Mouse (Mus musculus) B cell, adult 67 days (primary cell): ENCODE data around the gene Dpp7. TPM values are rescaled to one million over a fixed set of nuclear protein-coding genes. Genes with fewer than 3 reads are reported as not detected.

Source experiments
- total RNA-seq, 2 experiments: library from RNA; stranded (reverse); gene quantifications; 4 replicates each; pipeline ENCODE4 v1.2.4; 2023

Gene Dpp7
- 10 to 100 TPM; 36.0 to 36.9 TPM for total RNA-seq

GRCm38 (mm10) chr2:25356208-25357079 lies at the start of gene Dpp7:
TSS of gene Dpp7 (minus strand) at chr2:25356359.

GRCm38 (mm10) chr2:25399051-25399450 lies 42.9 kb upstream of the Dpp7 start, which contains the start of gene Npdc1:
TSS of gene Npdc1 (plus strand) at chr2:25399351.

GRCm38 (mm10) chr2:25395721-25396596 lies 39.8 kb upstream of the Dpp7 start, which contains the start of gene Entpd2:
TSS of gene Entpd2 (plus strand) at chr2:25395874.

GRCm38 (mm10) chr2:25371764-25372643 lies 15.8 kb upstream of the Dpp7 start, which contains the start of gene Sapcd2:
TSS of gene Sapcd2 (plus strand) at chr2:25372321.

GRCm38 (mm10) chr2:25365091-25365761 lies 9.1 kb upstream of the Dpp7 start, which contains the start of gene Uap1l1:
TSS of gene Uap1l1 (minus strand) at chr2:25365682.

GRCm38 (mm10) chr2:25332286-25333160 lies 23.6 kb downstream of the Dpp7 start, which contains the start of gene Man1b1:
TSS of gene Man1b1 (plus strand) at chr2:25332338.

GRCm38 (mm10) chr2:25318971-25319773 lies 37.0 kb downstream of the Dpp7 start, which contains the start of gene Grin1:
TSS of gene Grin1 (minus strand) at chr2:25319187.

Other genes starting within 250 kb of the Dpp7 start
- 1 to 10 TPM; 3.7 to 4.2 TPM for gene Nrarp, start 175.6 kb downstream of the Dpp7 start, total RNA-seq
- 10 to 100 TPM; 36.4 to 59.0 TPM for gene Tor4a, start 159.5 kb downstream of the Dpp7 start, total RNA-seq
- 10 to 100 TPM; 96.3 to 98.1 TPM for gene Nelfb, start 144.9 kb downstream of the Dpp7 start, total RNA-seq
- not detected for gene Stpg3, start 141.7 kb downstream of the Dpp7 start, total RNA-seq
- gene Fam166a, start 137.6 kb downstream of the Dpp7 start, total RNA-seq: under 1 TPM in 1 of 2 experiments, not detected in 1; 0.50 TPM
- 100 to 1,000 TPM; 117 to 128 TPM for gene Tubb4b, start 131.7 kb downstream of the Dpp7 start, total RNA-seq
- not detected for gene Slc34a3, start 122.0 kb downstream of the Dpp7 start, total RNA-seq
- gene Rnf224, start 119.6 kb downstream of the Dpp7 start, total RNA-seq: not detected
- not detected for gene Rnf208, start 114.1 kb downstream of the Dpp7 start, total RNA-seq
- not detected for gene Cysrt1, start 113.9 kb downstream of the Dpp7 start, total RNA-seq
- gene AL732309.1, start 109.5 kb downstream of the Dpp7 start, total RNA-seq: 10 to 100 TPM; 10.7 to 11.9 TPM
- 10 to 100 TPM; 20.1 to 25.4 TPM for gene Tmem203, start 100.9 kb downstream of the Dpp7 start, total RNA-seq
- 10 to 100 TPM; 15.5 to 20.0 TPM for gene Tprn, start 93.7 kb downstream of the Dpp7 start, total RNA-seq
- gene Ssna1, start 83.9 kb downstream of the Dpp7 start, total RNA-seq: 10 to 100 TPM; 43.7 to 44.2 TPM
- gene Anapc2, start 83.9 kb downstream of the Dpp7 start, total RNA-seq: 100 to 1,000 TPM; 114 to 127 TPM
- not detected for gene Tmem210, start 68.2 kb downstream of the Dpp7 start, total RNA-seq
- not detected for gene Lrrc26, start 66.4 kb downstream of the Dpp7 start, total RNA-seq
- not detected for gene Grin1, start 37.2 kb downstream of the Dpp7 start, total RNA-seq
- gene Man1b1, start 24.0 kb downstream of the Dpp7 start, total RNA-seq: 10 to 100 TPM; 49.9 to 52.4 TPM
- gene Uap1l1, start 9.3 kb upstream of the Dpp7 start, total RNA-seq: 10 to 100 TPM; 25.0 to 27.0 TPM
- 1 to 10 TPM in 1 of 2 experiments, under 1 TPM in 1; 0.44 to 1.0 TPM for gene Sapcd2, start 16.0 kb upstream of the Dpp7 start, total RNA-seq
- gene Entpd2, start 39.5 kb upstream of the Dpp7 start, total RNA-seq: not detected
- gene Npdc1, start 43.0 kb upstream of the Dpp7 start, total RNA-seq: not detected
- not detected for gene Fut7, start 66.9 kb upstream of the Dpp7 start, total RNA-seq
- gene Abca2, start 72.3 kb upstream of the Dpp7 start, total RNA-seq: 10 to 100 TPM; 48.1 to 52.4 TPM
- not detected for gene Clic3, start 100.5 kb upstream of the Dpp7 start, total RNA-seq
- gene Paxx, start 104.7 kb upstream of the Dpp7 start, total RNA-seq: 10 to 100 TPM; 90.9 to 100.0 TPM
- not detected for gene Ptgds, start 113.7 kb upstream of the Dpp7 start, total RNA-seq
- gene Lcn12, start 137.6 kb upstream of the Dpp7 start, total RNA-seq: not detected
- 10 to 100 TPM; 72.0 to 74.1 TPM for gene Fbxw5, start 144.4 kb upstream of the Dpp7 start, total RNA-seq
- under 1 TPM in 1 of 2 experiments, not detected in 1; 0.93 TPM for gene C8g, start 145.4 kb upstream of the Dpp7 start, total RNA-seq
- 10 to 100 TPM; 59.2 to 66.5 TPM for gene Traf2, start 190.6 kb upstream of the Dpp7 start, total RNA-seq
- 100 to 1,000 TPM; 109 to 136 TPM for gene Edf1, start 201.5 kb upstream of the Dpp7 start, total RNA-seq
- 1 to 10 TPM; 1.2 to 3.0 TPM for gene Mamdc4, start 218.5 kb upstream of the Dpp7 start, total RNA-seq
- gene Phpt1, start 218.9 kb upstream of the Dpp7 start, total RNA-seq: 10 to 100 TPM; 18.3 to 19.3 TPM
- under 1 TPM in 1 of 2 experiments, not detected in 1; 0.15 TPM for gene Ajm1, start 225.4 kb upstream of the Dpp7 start, total RNA-seq